Mouse (Mus musculus) E14TG2a.4 (cell line): ENCODE measurements around the gene Erg.

Experiments used
- CTCF ChIP-seq: conservative IDR thresholded peaks from 2 replicates; pipeline ENCODE4 v1.5.1; 2014; ENCODE audit warnings: low read length
- POU5F1 ChIP-seq: IDR thresholded peaks from 2 replicates; pipeline ENCODE4 v1.6.1; 2014; ENCODE audit warnings: low read length, borderline replicate concordance

DNA sequence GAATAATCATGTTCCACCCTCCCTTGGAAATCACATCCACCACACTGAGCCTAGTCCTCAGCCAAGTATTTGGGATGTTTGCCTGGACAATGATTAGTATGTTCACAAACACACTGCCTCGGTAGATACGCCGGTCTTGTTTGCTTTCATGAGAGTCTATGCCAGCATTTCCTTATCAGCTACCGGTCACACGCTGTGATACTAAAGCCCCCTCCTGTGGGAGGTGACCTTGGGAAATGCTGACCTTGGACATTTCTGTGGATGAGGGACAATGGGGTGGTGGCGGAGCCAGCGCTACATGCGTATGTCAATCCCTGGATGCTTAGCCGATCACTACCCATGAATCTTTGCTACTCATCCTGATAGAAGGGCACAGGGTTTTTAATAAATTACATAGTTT is 213.4 kb downstream of the Erg start:
- no peak for TF ChIP-seq CTCF
- no peak for TF ChIP-seq POU5F1
